In the genomic region with DNA sequence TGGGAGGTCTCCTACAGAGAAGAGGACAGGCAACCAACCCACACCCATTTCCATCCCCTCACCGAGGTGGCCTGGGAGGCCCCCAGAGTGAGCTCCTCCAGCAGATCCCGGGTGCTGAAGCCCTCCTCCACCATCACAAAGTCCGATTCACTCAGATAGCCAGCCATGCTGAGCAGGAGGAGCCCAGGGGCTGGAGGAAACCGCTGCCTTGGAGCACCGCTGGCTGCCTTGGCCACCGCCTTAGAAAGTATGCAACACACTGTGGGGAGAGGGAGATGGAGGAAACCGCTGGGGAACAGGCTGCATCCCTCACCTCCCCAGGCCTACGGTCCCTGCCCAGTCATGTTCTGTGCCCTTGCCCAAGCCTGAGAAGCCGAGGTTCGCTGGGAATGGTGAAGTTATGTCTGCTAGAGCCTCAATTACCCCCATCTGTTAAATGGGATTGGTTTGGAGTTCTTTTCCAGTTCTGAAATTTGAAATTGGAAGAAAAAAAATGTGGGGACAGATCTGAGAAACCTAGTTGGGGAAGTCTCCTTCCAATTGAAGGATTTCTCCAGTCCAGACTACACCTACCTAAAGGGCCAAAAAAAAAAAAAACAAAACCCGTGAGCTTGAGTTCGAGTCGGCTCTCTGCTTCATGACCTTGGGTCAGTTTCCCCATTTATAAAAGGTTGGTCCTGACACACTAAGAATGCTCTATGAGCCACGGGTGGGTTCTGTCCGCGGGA, we compare ENCODE assay signal across 8 mouse cellular contexts. TPM values are rescaled to one million over a fixed set of nuclear protein-coding genes. Genes with fewer than 3 reads are reported as not detected.
DNase-seq lines count a peak whose midpoint lies in the region; ATAC-seq and TF ChIP-seq lines count a peak whose summit lies in the region.

No protein-coding gene starts in this region.

- H3K9ac ChIP-seq in kidney, embryonic 15.5 days, result peak overlapping the region; percentile 87
- H3K9ac ChIP-seq in midbrain, embryonic 12.5 days (replicated peaks), result peak overlapping the region; percentile 71

- peak overlapping the region; percentile 82 for H3K4me3 ChIP-seq in kidney, embryonic 15.5 days (replicated peaks)
- peak overlapping the region; percentile 71 for H3K4me3 ChIP-seq in bone marrow macrophage, adult 2 months (ENCODE audit: insufficient read depth, low read length)
- H3K4me3 ChIP-seq in hindbrain, embryonic 10.5 days, result peak overlapping the region; percentile 81
- peak overlapping the region; percentile 59 for H3K4me3 ChIP-seq in midbrain, embryonic 12.5 days

- DNase-seq in kidney, adult 18-20 months, result no peak
- DNase-seq in hindbrain, embryonic 10.5 days (ENCODE audit: low spot score), result peak; percentile 30
- DNase-seq in c-Kit-positive CD71-positive TER-119-positive erythroid progenitor cells, embryonic 14.5 days (ENCODE audit: low spot score), result no peak
- DNase-seq in gastrocnemius, adult 8-10 months (ENCODE audit: low spot score in 2 of 2), result no peak
- no peak for DNase-seq in cerebellum, postnatal 4 days (ENCODE audit: low spot score in 2 of 2)

- no peak for ATAC-seq in kidney, embryonic 15.5 days (replicated peaks; ENCODE audit: low FRiP score)
- no peak for ATAC-seq in midbrain, embryonic 12.5 days (ENCODE audit: low FRiP score, low read depth)

- H3K9me3 ChIP-seq in kidney, embryonic 15.5 days (replicated peaks), result no peaks in the 10 kb centered on the region
- no peaks in the 10 kb centered on the region for H3K9me3 ChIP-seq in hindbrain, embryonic 10.5 days
- no peaks in the 10 kb centered on the region for H3K9me3 ChIP-seq in midbrain, embryonic 12.5 days

- peaks cover 17% of the 10 kb centered on the region; the same call in 1 of the 2 replicates for H3K27me3 ChIP-seq in kidney, embryonic 15.5 days
- peaks cover 45% of the 10 kb centered on the region for H3K27me3 ChIP-seq in hindbrain, embryonic 10.5 days (ENCODE audit: insufficient read depth, poor library complexity, severe bottlenecking)
- H3K27me3 ChIP-seq in midbrain, embryonic 12.5 days, result peaks cover 11% of the 10 kb centered on the region

- no peak for TF ChIP-seq POLR2A in bone marrow macrophage, adult 2 months (IDR thresholded peaks at IDR 0.05; ENCODE audit: borderline replicate concordance, low read depth, low read length)

- peak overlapping the region; percentile 96 for H3K4me2 ChIP-seq in kidney, embryonic 15.5 days
- peak overlapping the region; percentile 83 for H3K4me2 ChIP-seq in midbrain, embryonic 12.5 days (replicated peaks)

- TF ChIP-seq CTCF in bone marrow macrophage, adult 2 months (IDR thresholded peaks at IDR 0.05; ENCODE audit: low read depth, low read length), result no peak

- 5% methylated on average over 16 of the region's 16 CpGs for WGBS in kidney, embryonic 15.5 days
- 3% methylated on average over 16 of the region's 16 CpGs for WGBS in hindbrain, embryonic 10.5 days
- WGBS in midbrain, embryonic 12.5 days, result 9% methylated on average over 16 of the region's 16 CpGs

- H3K27ac ChIP-seq in kidney, embryonic 15.5 days, result 0 out of 2 replicates have a peak overlapping the region, but pooled peaks have one; percentile 58
- H3K27ac ChIP-seq in bone marrow macrophage, adult 2 months (ENCODE audit: insufficient read depth, low read depth, low read length), result no peak overlapping the region
- peak overlapping the region; percentile 93 for H3K27ac ChIP-seq in hindbrain, embryonic 10.5 days
- H3K27ac ChIP-seq in midbrain, embryonic 12.5 days (replicated peaks), result no peak overlapping the region

- H3K4me1 ChIP-seq in kidney, embryonic 15.5 days, result peaks cover 38% of the 10 kb centered on the region
- H3K4me1 ChIP-seq in bone marrow macrophage, adult 2 months (ENCODE audit: control insufficient read depth, insufficient read depth, low read length), result peaks cover 18% of the 10 kb centered on the region
- peaks cover 38% of the 10 kb centered on the region for H3K4me1 ChIP-seq in hindbrain, embryonic 10.5 days (replicated peaks)
- peaks cover 28% of the 10 kb centered on the region for H3K4me1 ChIP-seq in midbrain, embryonic 12.5 days

- H3K36me3 ChIP-seq in kidney, embryonic 15.5 days, result no peaks in the 10 kb centered on the region
- no peaks in the 10 kb centered on the region for H3K36me3 ChIP-seq in hindbrain, embryonic 10.5 days
- no peaks in the 10 kb centered on the region for H3K36me3 ChIP-seq in midbrain, embryonic 12.5 days

RNA-seq across cellular contexts. Expression of gene Azin2, which starts 0.8 kb away (rescaled TPM):
- 19.4 and 20.3 TPM in 2 replicates for polyA plus RNA-seq in kidney, embryonic 15.5 days (2015; fragmentation: Nextera tagmentation; extraction: Ambion mirVana)
- polyA plus RNA-seq in bone marrow macrophage, adult 2 months (2012; ENCODE audit: insufficient read depth, insufficient read length, missing spikeins), result 1.8 and 2.6 TPM in 2 replicates
- 11.8 and 15.0 TPM in 2 replicates for polyA plus RNA-seq in hindbrain, embryonic 10.5 days (2016; fragmentation: Nextera tagmentation; extraction: Ambion mirVana)
- polyA plus RNA-seq in midbrain, embryonic 12.5 days (2016; fragmentation: Nextera tagmentation; extraction: Ambion mirVana), result 16.4 and 16.9 TPM in 2 replicates
- 1 to 10 TPM; 2.1 to 3.8 (median 2.7) TPM for total RNA-seq in gastrocnemius, adult 8-10 months (2022)

RNA-seq across cellular contexts. Expression of gene Ak2, which starts 30.3 kb away (rescaled TPM):
- polyA plus RNA-seq in kidney, embryonic 15.5 days (2015; fragmentation: Nextera tagmentation; extraction: Ambion mirVana), result 224 and 231 TPM in 2 replicates
- polyA plus RNA-seq in bone marrow macrophage, adult 2 months (2012; ENCODE audit: insufficient read depth, insufficient read length, missing spikeins), result 54.5 and 64.3 TPM in 2 replicates
- polyA plus RNA-seq in hindbrain, embryonic 10.5 days (2016; fragmentation: Nextera tagmentation; extraction: Ambion mirVana), result 168 and 202 TPM in 2 replicates
- 136 and 138 TPM in 2 replicates for polyA plus RNA-seq in midbrain, embryonic 12.5 days (2016; fragmentation: Nextera tagmentation; extraction: Ambion mirVana)
- total RNA-seq in gastrocnemius, adult 8-10 months (2022), result 10 to 100 TPM; 24.9 to 28.2 (median 26.3) TPM

Comparison
In these comparisons a context has a peak if more than half of its experiments do, and no peak if none do; other contexts are left out.
1. H3K27ac ChIP-seq: peak in kidney, embryonic 15.5 days (single experiment) and hindbrain, embryonic 10.5 days (single experiment); none in bone marrow macrophage, adult 2 months (single experiment) and midbrain, embryonic 12.5 days (single experiment).
2. Peak in every context shown above with its lines, with median percentiles within 50 percentile points of each other: H3K4me3 ChIP-seq.